Mouse (Mus musculus) v-Abl transformed pro-B cells (cell line): ENCODE measurements at regions not wholly inside any gene's neighbourhood (a gene's known extent, or its start where the extent isn't known, plus 50 kb on each side); places are given as distances from the start of the nearest gene placed in this dataset.

Experiments
- in situ Hi-C, 2 experiments: fragments of 400-800 bp; cut with MboI; formaldehyde crosslinking; loops; one replicate each; pipeline ENCODE4 v1.15.1; 2025; ENCODE audit not compliant: unreplicated experiment in 2 of 2

- in situ Hi-C loops: no loop called here
Observed at GRCm38 (mm10) chrX:133787112-133787511, 63.7 kb upstream of the Tnmd start.

GRCm38 (mm10) chrX:133754026-133754425 is 65.2 kb upstream of the Pcdh19 start:
- in situ Hi-C loops: no loop called here

DNA sequence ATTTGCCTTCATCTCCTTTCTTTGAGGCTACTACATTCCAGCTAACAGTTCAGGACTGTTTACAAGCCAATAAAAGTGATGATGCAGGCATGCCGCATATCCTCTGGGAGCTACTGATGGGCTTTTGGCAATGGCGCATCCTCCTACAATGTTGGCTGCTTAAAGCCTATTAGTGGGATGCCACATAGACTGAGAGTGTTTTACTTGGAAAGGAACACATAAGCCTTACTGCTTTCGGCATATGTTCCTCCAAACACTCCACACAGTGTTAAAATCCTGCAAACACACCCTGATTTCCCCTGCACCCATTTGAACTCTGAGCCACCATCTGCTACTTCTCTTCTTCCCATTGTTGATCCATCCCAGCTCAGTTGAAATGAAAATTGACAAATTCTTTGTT is 63.4 kb upstream of the Pcdh19 start:
- in situ Hi-C loops: no loop called here

GRCm38 (mm10) chrX:133743446-133743845 is 54.7 kb upstream of the Pcdh19 start:
- in situ Hi-C loops: loop anchor here in 1 of 2 experiments (25.0 kb wide), 1 partner anchor 94 kb away; no protein-coding TSS in a partner anchor

DNA sequence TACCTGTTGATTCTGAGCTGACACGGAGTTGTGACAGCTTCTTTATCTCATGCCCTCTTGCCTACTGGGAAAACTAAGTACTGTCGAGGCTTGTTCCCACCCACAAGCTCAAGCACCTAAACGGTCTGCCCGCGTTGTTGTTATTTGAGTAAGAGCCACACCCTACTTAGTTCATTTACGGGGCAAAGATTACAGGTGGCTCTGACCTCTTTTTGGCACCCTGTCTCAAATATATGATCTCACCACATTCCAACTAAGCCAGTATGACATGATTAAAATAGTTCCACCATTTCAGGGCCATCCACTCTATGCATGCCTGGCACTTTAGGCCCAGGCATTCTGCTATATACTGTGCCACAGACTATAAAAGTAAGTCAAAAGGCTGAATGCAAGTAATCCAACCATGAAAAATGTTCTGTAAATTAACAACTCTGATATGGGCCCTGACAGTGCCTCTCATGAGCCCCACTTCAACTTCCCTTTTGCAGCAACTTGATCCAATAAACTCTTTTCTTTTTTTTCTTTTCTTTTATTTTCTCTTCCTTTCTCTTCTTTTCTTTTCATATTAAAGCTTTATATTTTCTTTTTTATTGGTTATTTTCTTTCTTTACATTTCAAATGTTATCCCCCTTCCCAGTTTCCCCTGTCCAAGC is 50.3 kb upstream of the Pcdh19 start:
- in situ Hi-C loops: loop anchor here in 1 of 2 experiments (25.0 kb wide), 1 partner anchor 98 kb away; no protein-coding TSS in a partner anchor
